Mouse (Mus musculus): ENCODE data around the gene Lrrc38. TPM values are rescaled to one million over a fixed set of nuclear protein-coding genes. Genes with fewer than 3 reads are reported as not detected.

The Lrrc38 gene
- polyA plus RNA-seq (2014; fragmentation: Nextera tagmentation; extraction: Ambion mirVana): 0.21 and 0.39 TPM in 2 replicates

DNA sequence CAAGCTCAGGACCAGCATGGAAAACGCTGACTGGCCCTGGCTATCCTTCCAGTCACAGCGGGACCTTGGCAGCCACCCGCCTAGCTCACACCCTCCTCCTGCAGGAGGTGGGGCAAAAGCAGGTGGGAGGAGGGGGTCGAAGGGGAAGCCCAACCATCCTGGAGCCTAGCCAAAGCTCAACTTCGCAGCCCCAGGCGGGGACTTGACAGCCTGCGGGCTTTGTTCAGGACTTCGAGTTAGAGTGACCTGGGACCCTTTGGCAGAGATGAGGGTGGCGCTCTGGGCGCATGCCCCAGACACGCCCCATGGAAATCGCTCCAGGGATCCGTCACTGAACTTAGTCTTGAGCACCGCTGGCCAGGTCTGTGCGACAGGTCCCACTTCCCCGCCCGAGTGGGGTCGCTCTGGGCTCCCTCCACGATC, at the start of gene Lrrc38:
Lrrc38 (plus strand) TSS at position 274 of the 423 bp plus-strand sequence.
- Histone ChIP-seq H3K36me3 (ENCODE audit: control insufficient read depth, insufficient read depth, low read length) (no peaks in the 10 kb centered on the region), H3K4me2 (ENCODE audit: low read length) (peak within 1 kb of the TSS; percentile 95), H3K9ac (replicated peaks; ENCODE audit: low read length) (peak within 1 kb of the TSS; percentile 55; the same call in 1 of the 2 replicates), H3K4me1 (ENCODE audit: control insufficient read depth, insufficient read depth, low read length) (peaks cover 11% of the 10 kb centered on the region; the same call in 1 of the 2 replicates), H3K27me3 (ENCODE audit: control insufficient read depth, insufficient read depth, low read length) (peaks cover 38% of the 10 kb centered on the region), H3K27ac (replicated peaks; ENCODE audit: low read depth, low read length) (no peak within 1 kb of the TSS), H3K4me3 (replicated peaks; ENCODE audit: low read depth, low read length) (peak within 1 kb of the TSS; percentile 48), H3K9me3 (ENCODE audit: control insufficient read depth, low read length) (no peaks in the 10 kb centered on the region)
- ATAC-seq (ENCODE audit: low FRiP score, low TSS enrichment) (no peak), DNase-seq (peak; percentile 56)
- WGBS: under 1% methylated on average over 19 of the region's 19 CpGs

DNA sequence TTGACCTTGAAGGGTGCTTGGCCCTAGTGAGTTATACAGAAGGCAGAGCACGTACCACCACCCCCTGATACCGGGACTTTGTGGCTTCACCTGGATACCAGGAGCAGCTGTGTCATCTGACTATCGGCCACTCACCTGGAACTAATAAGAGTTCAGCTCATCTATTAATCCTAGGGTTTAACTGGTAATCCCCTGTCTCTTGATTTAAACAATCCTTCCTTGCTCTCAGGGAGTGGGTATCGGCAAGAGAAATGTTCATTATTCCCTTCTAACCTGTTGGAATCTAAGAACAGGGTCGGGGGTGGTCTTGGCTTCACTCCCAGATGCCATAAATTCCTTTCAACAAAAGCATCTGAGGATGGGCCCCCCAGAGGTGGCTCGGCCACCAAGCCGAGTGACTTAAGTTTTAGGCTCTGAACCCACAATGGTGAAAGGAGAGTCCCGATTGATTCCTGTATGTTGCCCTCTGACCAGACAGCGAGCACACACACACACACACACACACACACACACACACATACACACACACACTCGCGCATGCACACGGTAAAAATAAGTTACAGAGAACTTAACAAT, 49.4 kb upstream of the Lrrc38 start:
- Histone ChIP-seq H3K4me1 (ENCODE audit: control insufficient read depth, insufficient read depth, low read length) (peaks cover 30% of the 10 kb centered on the region), H3K4me2 (ENCODE audit: low read length) (peak overlapping the region; percentile 62), H3K27ac (replicated peaks; ENCODE audit: low read depth, low read length) (no peak overlapping the region), H3K9ac (replicated peaks; ENCODE audit: low read length) (peak overlapping the region; percentile 20; the same call in 1 of the 2 replicates), H3K36me3 (ENCODE audit: control insufficient read depth, insufficient read depth, low read length) (no peaks in the 10 kb centered on the region), H3K9me3 (ENCODE audit: control insufficient read depth, low read length) (no peaks in the 10 kb centered on the region), H3K4me3 (replicated peaks; ENCODE audit: low read depth, low read length) (peak overlapping the region; percentile 36), H3K27me3 (ENCODE audit: control insufficient read depth, insufficient read depth, low read length) (no peaks in the 10 kb centered on the region)
- ATAC-seq (ENCODE audit: low FRiP score, low TSS enrichment) (no peak), DNase-seq (no peak)
- 8% methylated on average over 12 of the region's 12 CpGs for WGBS

DNA sequence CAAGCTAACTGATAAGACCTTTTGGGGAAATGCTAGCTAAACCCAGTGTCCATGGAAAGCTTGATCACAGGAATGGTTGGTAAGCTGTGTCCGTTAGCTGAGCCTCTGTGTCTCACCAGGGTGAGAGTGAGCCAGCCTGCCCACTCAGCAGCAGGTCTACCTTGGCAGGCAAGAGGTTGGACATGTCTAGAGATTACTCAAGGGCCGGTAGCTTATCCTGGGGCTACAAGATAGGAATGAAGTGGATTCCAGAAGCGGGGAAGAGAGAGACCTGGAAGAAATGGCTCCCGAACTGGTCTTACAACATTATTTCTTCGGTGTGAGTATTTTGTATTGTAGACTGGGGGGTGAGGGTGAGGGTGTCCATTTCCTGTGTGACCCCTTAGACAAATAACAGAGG, 48.5 kb upstream of the Lrrc38 start:
- no peak for ATAC-seq (ENCODE audit: low FRiP score, low TSS enrichment)
- 78% methylated on average over 5 of the region's 5 CpGs for WGBS
- H3K9ac ChIP-seq (replicated peaks; ENCODE audit: low read length): no peak overlapping the region
- no peak for DNase-seq
- H3K36me3 ChIP-seq (ENCODE audit: control insufficient read depth, insufficient read depth, low read length): no peaks in the 10 kb centered on the region
- peak overlapping the region; percentile 62 for H3K4me2 ChIP-seq (ENCODE audit: low read length)
- H3K4me3 ChIP-seq (replicated peaks; ENCODE audit: low read depth, low read length): no peak overlapping the region
- H3K27me3 ChIP-seq (ENCODE audit: control insufficient read depth, insufficient read depth, low read length): no peaks in the 10 kb centered on the region
- H3K27ac ChIP-seq (replicated peaks; ENCODE audit: low read depth, low read length): no peak overlapping the region
- peaks cover 26% of the 10 kb centered on the region for H3K4me1 ChIP-seq (ENCODE audit: control insufficient read depth, insufficient read depth, low read length)
- no peaks in the 10 kb centered on the region for H3K9me3 ChIP-seq (ENCODE audit: control insufficient read depth, low read length)

DNA sequence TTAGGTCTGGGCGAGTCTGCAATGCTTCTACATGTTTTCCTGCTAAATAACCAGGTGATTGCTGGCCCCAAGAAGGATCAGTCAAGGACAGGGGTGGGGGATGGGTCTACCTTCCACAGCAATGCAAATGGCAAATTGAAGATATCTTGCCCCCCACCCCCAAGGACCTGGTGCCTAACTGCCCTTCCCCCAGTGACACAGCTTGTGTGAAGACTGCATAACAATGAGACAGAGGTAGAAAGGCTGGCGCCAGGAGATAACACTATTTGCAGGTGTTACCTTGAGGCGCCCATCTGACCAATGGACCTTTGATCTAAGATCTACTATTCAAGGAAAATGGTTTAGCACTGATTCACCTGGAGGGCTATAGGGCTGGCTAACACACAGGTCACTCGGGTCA, 47.7 kb upstream of the Lrrc38 start:
- no peak overlapping the region for H3K4me2 ChIP-seq (ENCODE audit: low read length)
- H3K36me3 ChIP-seq (ENCODE audit: control insufficient read depth, insufficient read depth, low read length): no peaks in the 10 kb centered on the region
- no peak overlapping the region for H3K27ac ChIP-seq (replicated peaks; ENCODE audit: low read depth, low read length)
- no peak overlapping the region for H3K9ac ChIP-seq (replicated peaks; ENCODE audit: low read length)
- H3K4me1 ChIP-seq (ENCODE audit: control insufficient read depth, insufficient read depth, low read length): peaks cover 27% of the 10 kb centered on the region
- DNase-seq (no peak), ATAC-seq (ENCODE audit: low FRiP score, low TSS enrichment) (no peak)
- 52% methylated on average over 4 of the region's 4 CpGs for WGBS
- H3K9me3 ChIP-seq (ENCODE audit: control insufficient read depth, low read length): no peaks in the 10 kb centered on the region
- no peak overlapping the region for H3K4me3 ChIP-seq (replicated peaks; ENCODE audit: low read depth, low read length)
- H3K27me3 ChIP-seq (ENCODE audit: control insufficient read depth, insufficient read depth, low read length): no peaks in the 10 kb centered on the region

DNA sequence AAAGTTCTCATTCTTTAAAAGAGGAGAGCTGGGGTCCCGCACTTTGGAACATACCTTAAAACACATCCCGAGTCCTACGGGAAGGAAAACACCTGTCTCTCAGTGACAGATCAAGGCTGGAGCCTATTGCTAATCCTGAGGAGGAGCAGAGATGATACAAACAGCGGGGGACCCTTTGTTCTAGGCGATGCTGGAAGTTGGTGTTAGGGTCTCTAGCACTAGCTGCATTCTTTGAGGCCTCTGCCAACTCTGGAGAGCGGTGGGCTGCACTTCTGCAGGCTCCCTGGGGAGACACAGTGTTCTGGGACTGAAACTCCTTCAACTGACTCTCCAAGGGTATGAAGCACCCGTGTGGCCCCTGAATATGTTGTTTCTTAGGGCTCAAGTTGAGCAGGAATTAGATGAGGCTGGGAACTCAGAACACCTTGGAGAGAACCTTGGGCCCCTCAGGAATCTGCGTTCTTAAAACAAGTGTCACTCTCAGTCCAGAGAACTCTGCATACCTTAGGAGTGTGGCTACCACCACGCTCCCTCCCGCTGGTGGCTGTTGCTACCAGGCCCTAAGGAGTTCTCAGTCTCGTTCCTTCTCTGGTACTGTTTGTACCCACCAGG, 47.2 kb upstream of the Lrrc38 start:
- ATAC-seq (ENCODE audit: low FRiP score, low TSS enrichment): no peak
- Histone ChIP-seq H3K27ac (replicated peaks; ENCODE audit: low read depth, low read length) (no peak overlapping the region), H3K9me3 (ENCODE audit: control insufficient read depth, low read length) (no peaks in the 10 kb centered on the region), H3K27me3 (ENCODE audit: control insufficient read depth, insufficient read depth, low read length) (no peaks in the 10 kb centered on the region), H3K9ac (replicated peaks; ENCODE audit: low read length) (no peak overlapping the region), H3K4me2 (ENCODE audit: low read length) (no peak overlapping the region), H3K4me1 (ENCODE audit: control insufficient read depth, insufficient read depth, low read length) (peaks cover 22% of the 10 kb centered on the region), H3K36me3 (ENCODE audit: control insufficient read depth, insufficient read depth, low read length) (no peaks in the 10 kb centered on the region), H3K4me3 (replicated peaks; ENCODE audit: low read depth, low read length) (no peak overlapping the region)
- 49% methylated on average over 11 of the region's 11 CpGs for WGBS
- DNase-seq: no peak

DNA sequence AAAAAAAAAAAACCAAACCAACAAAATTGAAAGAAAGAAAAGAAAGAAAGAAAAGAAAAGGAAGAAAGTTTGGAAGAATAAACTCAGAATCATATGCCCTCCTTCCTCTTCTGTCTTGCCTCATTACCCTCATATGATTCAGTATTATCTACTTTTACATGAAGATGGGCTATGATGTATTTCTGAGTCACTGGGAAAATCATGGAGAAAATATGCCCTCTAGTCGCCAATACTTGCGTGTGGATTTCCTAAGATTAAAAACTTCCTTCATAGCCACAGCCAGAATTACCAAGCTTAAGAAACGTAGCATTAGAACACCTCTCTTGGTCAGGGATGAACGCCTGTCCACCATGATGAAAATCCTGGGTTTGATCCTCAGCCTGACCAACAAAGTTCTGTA, 44.5 kb upstream of the Lrrc38 start:
- H3K9me3 ChIP-seq (ENCODE audit: control insufficient read depth, low read length): no peaks in the 10 kb centered on the region
- no peak overlapping the region for H3K27ac ChIP-seq (replicated peaks; ENCODE audit: low read depth, low read length)
- H3K4me1 ChIP-seq (ENCODE audit: control insufficient read depth, insufficient read depth, low read length): peaks cover 8% of the 10 kb centered on the region; the same call in 1 of the 2 replicates
- H3K36me3 ChIP-seq (ENCODE audit: control insufficient read depth, insufficient read depth, low read length): no peaks in the 10 kb centered on the region
- H3K4me2 ChIP-seq (ENCODE audit: low read length): no peak overlapping the region
- no peaks in the 10 kb centered on the region for H3K27me3 ChIP-seq (ENCODE audit: control insufficient read depth, insufficient read depth, low read length)
- no peak for ATAC-seq (ENCODE audit: low FRiP score, low TSS enrichment)
- WGBS: 97% methylated on average over 4 of the region's 4 CpGs
- H3K4me3 ChIP-seq (replicated peaks; ENCODE audit: low read depth, low read length): no peak overlapping the region
- no peak for DNase-seq
- no peak overlapping the region for H3K9ac ChIP-seq (replicated peaks; ENCODE audit: low read length)

DNA sequence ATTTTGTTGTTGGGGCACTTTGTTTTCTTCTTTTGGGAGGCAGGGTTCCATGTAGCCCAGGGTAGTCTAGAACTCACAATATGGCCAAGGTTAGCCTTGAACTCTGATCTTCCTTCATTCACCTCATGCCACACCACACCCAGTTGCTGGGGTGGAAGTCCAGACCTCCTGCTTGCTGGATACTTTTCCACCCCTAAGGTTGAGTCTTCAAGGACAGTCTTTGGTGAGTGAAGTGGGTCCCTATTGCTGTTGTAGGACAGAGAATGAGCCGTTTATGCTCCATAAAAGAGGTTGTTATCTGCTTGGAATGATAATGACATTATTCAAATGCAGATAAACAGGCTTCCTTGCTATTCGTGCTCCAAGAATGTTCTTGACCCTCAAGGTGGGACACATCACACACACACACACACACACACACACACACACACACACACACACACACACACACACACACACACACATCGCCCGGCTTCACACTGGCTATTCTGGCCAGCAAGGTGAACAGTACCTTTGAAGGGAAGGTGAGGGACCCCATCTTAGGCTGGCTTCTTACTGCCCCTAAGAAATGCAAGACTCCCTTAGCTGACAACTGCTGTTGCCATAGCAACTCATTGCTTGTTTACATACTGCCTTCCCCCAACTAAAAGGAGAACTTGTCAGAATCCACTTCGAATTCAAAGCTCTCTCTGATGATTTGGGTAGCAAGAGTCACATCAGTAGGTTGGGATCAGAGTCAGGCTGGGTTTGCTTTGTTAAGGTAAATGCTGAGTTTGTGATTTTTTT, 43.4 kb upstream of the Lrrc38 start:
- DNase-seq: peak; percentile 57
- Histone ChIP-seq H3K27me3 (ENCODE audit: control insufficient read depth, insufficient read depth, low read length) (no peaks in the 10 kb centered on the region), H3K27ac (replicated peaks; ENCODE audit: low read depth, low read length) (no peak overlapping the region), H3K36me3 (ENCODE audit: control insufficient read depth, insufficient read depth, low read length) (no peaks in the 10 kb centered on the region), H3K4me3 (replicated peaks; ENCODE audit: low read depth, low read length) (no peak overlapping the region), H3K4me1 (ENCODE audit: control insufficient read depth, insufficient read depth, low read length) (0 out of 2 replicates have a peak, but pooled peaks cover 6% of the 10 kb centered on the region), H3K9ac (replicated peaks; ENCODE audit: low read length) (no peak overlapping the region), H3K9me3 (ENCODE audit: control insufficient read depth, low read length) (no peaks in the 10 kb centered on the region), H3K4me2 (ENCODE audit: low read length) (no peak overlapping the region)
- ATAC-seq (ENCODE audit: low FRiP score, low TSS enrichment): no peak
- WGBS: 58% methylated on average over 5 of the region's 5 CpGs

DNA sequence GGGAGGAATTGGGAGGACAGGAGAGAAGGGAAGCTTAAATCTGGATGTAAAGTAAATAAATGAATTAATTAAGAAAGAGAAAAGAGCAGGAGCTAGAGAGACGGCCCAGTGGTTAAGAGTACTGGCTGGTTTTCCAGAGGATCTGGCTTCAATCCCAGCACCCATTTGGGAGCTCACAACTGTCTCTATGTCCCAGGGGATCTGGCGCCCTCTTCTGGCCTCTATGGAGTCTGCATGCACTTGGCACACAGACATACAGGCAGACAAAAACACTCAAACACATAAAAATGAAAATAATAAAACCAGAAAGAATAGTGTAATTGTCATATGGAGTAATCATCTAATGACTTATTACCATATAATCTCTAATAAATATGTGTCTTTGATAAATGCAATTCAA, 38.2 kb upstream of the Lrrc38 start:
- Histone ChIP-seq H3K4me2 (ENCODE audit: low read length) (no peak overlapping the region), H3K9me3 (ENCODE audit: control insufficient read depth, low read length) (no peaks in the 10 kb centered on the region), H3K4me3 (replicated peaks; ENCODE audit: low read depth, low read length) (no peak overlapping the region), H3K27ac (replicated peaks; ENCODE audit: low read depth, low read length) (no peak overlapping the region), H3K36me3 (ENCODE audit: control insufficient read depth, insufficient read depth, low read length) (no peaks in the 10 kb centered on the region), H3K9ac (replicated peaks; ENCODE audit: low read length) (no peak overlapping the region), H3K4me1 (ENCODE audit: control insufficient read depth, insufficient read depth, low read length) (0 out of 2 replicates have a peak, but pooled peaks cover 2% of the 10 kb centered on the region), H3K27me3 (ENCODE audit: control insufficient read depth, insufficient read depth, low read length) (no peaks in the 10 kb centered on the region)
- DNase-seq: no peak
- WGBS: 47% methylated on average over 2 of the region's 2 CpGs
- ATAC-seq (ENCODE audit: low FRiP score, low TSS enrichment): no peak

All from midbrain, embryonic 14.5 days (tissue).